In the genomic region with DNA sequence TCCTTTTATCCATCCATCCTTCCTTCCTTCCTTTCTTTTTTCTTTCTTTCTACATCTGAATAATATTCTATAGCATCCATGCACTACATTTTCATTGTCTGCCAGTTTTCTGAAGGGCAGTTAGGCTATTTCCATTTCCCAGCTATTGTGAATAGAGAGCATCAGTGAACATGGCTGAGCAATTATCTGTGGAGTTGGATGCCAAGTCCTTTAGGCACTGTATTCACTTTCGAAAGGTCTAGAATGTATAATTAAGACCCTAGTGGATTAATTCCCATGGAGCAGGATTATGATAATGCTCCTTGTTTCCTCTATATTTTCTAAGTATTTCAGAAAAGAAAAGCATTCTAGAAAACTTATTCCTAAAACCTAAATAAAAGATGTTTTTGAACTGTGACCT, we compare ENCODE assay signal across 25 mouse cellular contexts. TPM values are rescaled to one million over a fixed set of nuclear protein-coding genes. Genes with fewer than 3 reads are reported as not detected.
DNase-seq lines count a peak whose midpoint lies in the region; ATAC-seq and TF ChIP-seq lines count a peak whose summit lies in the region.
"Had no signal": no experiment of that assay in that cellular context is flagged by ENCODE, and none has a peak within 500 bp of the region (broad histone marks: within the 10 kb centered on the region; RNA-seq: fewer than 3 reads in every experiment).

No protein-coding gene starts in this region.

- H3K4me2 ChIP-seq in forebrain, embryonic 14.5 days (ENCODE audit: low read length), result no peak overlapping the region
- no peak overlapping the region for H3K4me2 ChIP-seq in forebrain, embryonic 16.5 days (ENCODE audit: low read length)
- H3K4me2 ChIP-seq in forebrain, postnatal 0 days (ENCODE audit: low read depth), result no peak overlapping the region
- H3K4me2 ChIP-seq: embryonic facial prominence, embryonic 13.5 days; embryonic facial prominence, embryonic 15.5 days had no signal

- peak; percentile 58 for DNase-seq in forebrain, embryonic 14.5 days (ENCODE audit: low spot score)
- DNase-seq in forebrain, embryonic 10.5 days (ENCODE audit: extremely low spot score, low spot score), result no peak
- no peak for DNase-seq in forebrain, postnatal 0 days
- peak; percentile 20 for DNase-seq in Muller cell, postnatal 12 days (ENCODE audit: inconsistent ontology term)
- DNase-seq in brain, embryonic 14.5 days (ENCODE audit: low read depth), result peak; percentile 73
- no peak for DNase-seq in thymus, postnatal 36 days
- DNase-seq in lung, postnatal 25 days (ENCODE audit: low spot score), result no peak
- DNase-seq: adrenal gland, adult 2 months; adrenal gland, postnatal 10 days; adrenal gland, postnatal 25 days; B cell, adult 2 months; cerebellum, adult 11 months; cerebellum, adult 18-20 months; cerebellum, adult 8-10 months; cerebellum, adult 9-11 months; cerebellum, postnatal 14 days; cerebellum, postnatal 36 days; embryo, embryonic 11 days had no signal

- no peaks in the 10 kb centered on the region for H3K9me3 ChIP-seq in forebrain, embryonic 14.5 days (replicated peaks; ENCODE audit: control insufficient read depth, low read length)
- H3K9me3 ChIP-seq in forebrain, embryonic 10.5 days, result no peaks in the 10 kb centered on the region
- H3K9me3 ChIP-seq in forebrain, embryonic 16.5 days (ENCODE audit: control insufficient read depth, low read length), result no peaks in the 10 kb centered on the region
- no peaks in the 10 kb centered on the region for H3K9me3 ChIP-seq in forebrain, postnatal 0 days (ENCODE audit: low read length)
- H3K9me3 ChIP-seq: embryonic facial prominence, embryonic 13.5 days; embryonic facial prominence, embryonic 15.5 days; G1E had no signal

- H3K9ac ChIP-seq in forebrain, embryonic 14.5 days (ENCODE audit: low read length), result no peak overlapping the region
- H3K9ac ChIP-seq in forebrain, embryonic 16.5 days (replicated peaks; ENCODE audit: low read depth, low read length), result no peak overlapping the region
- no peak overlapping the region for H3K9ac ChIP-seq in forebrain, postnatal 0 days
- H3K9ac ChIP-seq: embryonic facial prominence, embryonic 13.5 days; embryonic facial prominence, embryonic 15.5 days had no signal

- no peaks in the 10 kb centered on the region for H3K27me3 ChIP-seq in forebrain, embryonic 14.5 days (replicated peaks; ENCODE audit: control insufficient read depth, insufficient read depth, low read length)
- H3K27me3 ChIP-seq in forebrain, embryonic 10.5 days (ENCODE audit: poor library complexity, severe bottlenecking), result no peaks in the 10 kb centered on the region
- no peaks in the 10 kb centered on the region for H3K27me3 ChIP-seq in forebrain, embryonic 16.5 days (replicated peaks; ENCODE audit: control insufficient read depth, insufficient read depth, low read length)
- H3K27me3 ChIP-seq in forebrain, postnatal 0 days (ENCODE audit: insufficient read depth, low read length), result no peaks in the 10 kb centered on the region
- H3K27me3 ChIP-seq: CH12.LX; embryonic facial prominence, embryonic 13.5 days; embryonic facial prominence, embryonic 15.5 days had no signal

- no peaks in the 10 kb centered on the region for H3K36me3 ChIP-seq in forebrain, embryonic 14.5 days (ENCODE audit: control insufficient read depth, insufficient read depth, low read length)
- H3K36me3 ChIP-seq in forebrain, embryonic 10.5 days (replicated peaks), result no peaks in the 10 kb centered on the region
- no peaks in the 10 kb centered on the region for H3K36me3 ChIP-seq in forebrain, embryonic 16.5 days (ENCODE audit: control insufficient read depth, insufficient read depth)
- no peaks in the 10 kb centered on the region for H3K36me3 ChIP-seq in forebrain, postnatal 0 days (ENCODE audit: insufficient read depth)
- H3K36me3 ChIP-seq: embryonic facial prominence, embryonic 13.5 days; embryonic facial prominence, embryonic 15.5 days; G1E had no signal

- H3K4me1 ChIP-seq in forebrain, embryonic 14.5 days (ENCODE audit: control insufficient read depth, insufficient read depth, low read length), result peaks cover 9% of the 10 kb centered on the region
- H3K4me1 ChIP-seq in forebrain, embryonic 10.5 days, result peaks cover 22% of the 10 kb centered on the region
- peaks cover 5% of the 10 kb centered on the region for H3K4me1 ChIP-seq in forebrain, embryonic 16.5 days (replicated peaks; ENCODE audit: control insufficient read depth, insufficient read depth, low read length)
- H3K4me1 ChIP-seq in forebrain, postnatal 0 days (ENCODE audit: insufficient read depth), result no peaks in the 10 kb centered on the region

- no peak for TF ChIP-seq CTCF in forebrain, postnatal 0 days (IDR thresholded peaks at IDR 0.05; ENCODE audit: low read depth)
- TF ChIP-seq CTCF in brain, embryonic 14.5 days (IDR thresholded peaks at IDR 0.05; ENCODE audit: borderline replicate concordance, extremely low read depth, insufficient read depth, insufficient read length), result no peak

- 11% methylated on average over 1 of the region's 1 CpGs for WGBS in forebrain, embryonic 14.5 days
- 72% methylated on average over 1 of the region's 1 CpGs for WGBS in forebrain, embryonic 10.5 days
- WGBS in forebrain, embryonic 16.5 days, result 12% methylated on average over 1 of the region's 1 CpGs
- WGBS in forebrain, postnatal 0 days, result 13% methylated on average over 1 of the region's 1 CpGs

- 0 out of 2 replicates have a peak, but pooled peaks have one; percentile 49 for ATAC-seq in forebrain, embryonic 14.5 days
- ATAC-seq in forebrain, embryonic 16.5 days, result peak; percentile 31; the same call in 1 of the 2 replicates
- no peak for ATAC-seq in forebrain, postnatal 0 days
- ATAC-seq: CD4-positive, CD25-positive, alpha-beta regulatory T cell, adult 4 months had no signal

- H3K27ac ChIP-seq in forebrain, embryonic 14.5 days (ENCODE audit: low read depth, low read length), result no peak overlapping the region
- H3K27ac ChIP-seq in forebrain, embryonic 10.5 days, result no peak overlapping the region
- no peak overlapping the region for H3K27ac ChIP-seq in forebrain, embryonic 16.5 days (ENCODE audit: low read length)
- H3K27ac ChIP-seq in forebrain, postnatal 0 days (ENCODE audit: low read depth, low read length), result no peak overlapping the region
- H3K27ac ChIP-seq: embryonic facial prominence, embryonic 13.5 days; embryonic facial prominence, embryonic 15.5 days had no signal

- H3K4me3 ChIP-seq in forebrain, embryonic 14.5 days (ENCODE audit: low read depth, low read length), result no peak overlapping the region
- H3K4me3 ChIP-seq in forebrain, embryonic 10.5 days, result no peak overlapping the region
- H3K4me3 ChIP-seq in forebrain, embryonic 16.5 days (replicated peaks; ENCODE audit: low read length), result no peak overlapping the region
- no peak overlapping the region for H3K4me3 ChIP-seq in forebrain, postnatal 0 days (ENCODE audit: low read depth, low read length)
- H3K4me3 ChIP-seq: embryonic facial prominence, embryonic 13.5 days; embryonic facial prominence, embryonic 15.5 days; erythroblast, embryonic 14.5 days had no signal

- TF ChIP-seq POLR2A in brain, embryonic 14.5 days (IDR thresholded peaks at IDR 0.05; ENCODE audit: borderline replicate concordance, extremely low read depth, insufficient read depth, insufficient read length, poor library complexity, severe bottlenecking), result no peak

RNA-seq across cellular contexts. Expression of gene Eepd1, which starts 50.3 kb away (rescaled TPM):
- polyA plus RNA-seq in forebrain, embryonic 14.5 days (2014; fragmentation: Nextera tagmentation; extraction: Ambion mirVana), result 9.7 and 11.6 TPM in 2 replicates
- polyA plus RNA-seq in forebrain, embryonic 10.5 days (2016; fragmentation: Nextera tagmentation; extraction: Ambion mirVana), result 11.6 and 14.2 TPM in 2 replicates
- 12.4 and 17.7 TPM in 2 replicates for polyA plus RNA-seq in forebrain, embryonic 16.5 days (2015; fragmentation: Nextera tagmentation; extraction: Ambion mirVana)
- total RNA-seq in forebrain, postnatal 0 days (2014; rRNA removed), result 16.3 and 16.5 TPM in 2 replicates
- polyA plus RNA-seq in forebrain, postnatal 0 days (2015; fragmentation: Nextera tagmentation; extraction: Ambion mirVana), result 14.8 and 16.8 TPM in 2 replicates
- 5.3 and 5.7 TPM in 2 replicates for polyA plus RNA-seq in brain, embryonic 14.5 days (2012; rRNA removed)
- polyA plus RNA-seq: G1E had no signal

Comparison
In these comparisons a context has a peak if more than half of its experiments do, and no peak if none do; other contexts are left out.
1. DNase-seq: peak in forebrain, embryonic 14.5 days (single experiment), Muller cell, postnatal 12 days (single experiment) and brain, embryonic 14.5 days (single experiment); none in forebrain, embryonic 10.5 days (single experiment), forebrain, postnatal 0 days (single experiment), thymus, postnatal 36 days (0 of 2) and lung, postnatal 25 days (single experiment).